Mouse (Mus musculus) midbrain, embryonic 11.5 days (tissue): ENCODE measurements at regions not wholly inside any gene's neighbourhood (a gene's known extent, or its start where the extent isn't known, plus 50 kb on each side); places are given as distances from the start of the nearest gene placed in this dataset.

Source experiments
- ATAC-seq: fragments of 200-750 bp; cut with Nextera tagmentation; 2 replicates; pipeline ENCODE4 v1.8.0; 2017; ENCODE audit warnings: moderate TSS enrichment, moderate library complexity; ENCODE audit not compliant: low FRiP score
- DNase-seq: peaks from one replicate; pipeline ENCODE4 v3.0.0; 2015; ENCODE audit warnings: low spot score; ENCODE audit errors: missing footprints
- H3K27ac ChIP-seq: fragments of 300-500 bp; sonication (generic); 2 replicates; pipeline ENCODE4 v1.5.1; 2014; ENCODE audit warnings: low read depth, low read length
- H3K27me3 ChIP-seq: fragments of 300-500 bp; sonication (generic); 2 replicates; pipeline ENCODE4 v1.6.1; 2014; ENCODE audit warnings: mild to moderate bottlenecking, low read length, moderate library complexity, mixed read lengths; ENCODE audit not compliant: control insufficient read depth, insufficient read depth
- H3K36me3 ChIP-seq: fragments of 300-500 bp; sonication (generic); 2 replicates; pipeline ENCODE4 v1.6.1; 2014; ENCODE audit warnings: mild to moderate bottlenecking, low read length, moderate library complexity, mixed read lengths; ENCODE audit not compliant: control insufficient read depth, insufficient read depth
- H3K4me1 ChIP-seq: fragments of 300-500 bp; sonication (generic); 2 replicates; pipeline ENCODE4 v1.6.1; 2014; ENCODE audit warnings: low read length; ENCODE audit not compliant: control insufficient read depth, insufficient read depth
- H3K4me2 ChIP-seq: fragments of 300-500 bp; sonication (generic); 2 replicates; pipeline ENCODE4 v1.6.1; 2014; ENCODE audit warnings: mild to moderate bottlenecking, moderate library complexity
- H3K4me3 ChIP-seq: fragments of 300-500 bp; sonication (generic); 2 replicates; pipeline ENCODE4 v1.5.1; 2014; ENCODE audit warnings: low read depth, low read length
- H3K9ac ChIP-seq: fragments of 300-500 bp; sonication (generic); 2 replicates; pipeline ENCODE4 v1.6.1; 2014; ENCODE audit warnings: low read length
- H3K9me3 ChIP-seq: fragments of 300-500 bp; sonication (generic); 2 replicates; pipeline ENCODE4 v1.6.1; 2016; ENCODE audit warnings: low read length; ENCODE audit not compliant: control insufficient read depth
- WGBS: fragments of 180-500 bp; shearing (Covaris S2); extraction: QIAGEN DNeasy Blood & Tissue Kit; methylation state at CpG from one replicate; pipeline ENCODE4 v1.1.7; 2014; 5-methylcytosine and 5-hydroxymethylcytosine counted together

- ATAC-seq (no peak), DNase-seq (no peak)
- H3K36me3 ChIP-seq = no peaks in the 10 kb centered on the region
- no peak overlapping the region for H3K4me3 ChIP-seq
- no peak overlapping the region for H3K9ac ChIP-seq
- 84% methylated on average over 1 of the region's 1 CpGs for WGBS
- H3K4me2 ChIP-seq = no peak overlapping the region
- H3K27me3 ChIP-seq = no peaks in the 10 kb centered on the region
- H3K27ac ChIP-seq = no peak overlapping the region
- no peaks in the 10 kb centered on the region for H3K4me1 ChIP-seq
- H3K9me3 ChIP-seq = no peaks in the 10 kb centered on the region
These were observed 658.1 kb downstream of the Ntrk3 start for GRCm38 (mm10) chr7:78079708-78080107.

DNA sequence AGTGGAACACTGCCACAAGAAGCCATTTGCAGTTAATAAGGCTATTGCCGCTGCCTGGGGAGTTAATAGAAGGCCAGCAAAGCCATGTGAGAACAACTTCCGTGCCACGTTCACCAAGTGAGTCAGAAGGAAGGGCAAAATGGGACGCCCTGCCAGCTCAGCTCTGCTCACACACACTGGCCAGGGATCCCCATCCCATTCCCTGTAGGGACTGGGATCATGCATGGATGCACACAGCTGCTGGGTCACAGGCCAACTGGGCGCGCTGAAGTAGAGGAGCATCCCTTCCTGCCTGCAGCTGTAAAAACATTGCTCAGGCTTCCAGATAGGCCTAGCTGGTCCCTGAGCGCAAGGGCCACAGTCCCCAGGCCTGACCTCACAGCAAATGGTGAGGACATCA is 666.7 kb downstream of the Ntrk3 start:
- H3K9ac ChIP-seq = no peak overlapping the region
- H3K4me2 ChIP-seq = no peak overlapping the region
- H3K27ac ChIP-seq = no peak overlapping the region
- no peaks in the 10 kb centered on the region for H3K9me3 ChIP-seq
- H3K4me1 ChIP-seq = no peaks in the 10 kb centered on the region
- no peak for ATAC-seq
- H3K27me3 ChIP-seq = no peaks in the 10 kb centered on the region
- H3K4me3 ChIP-seq = no peak overlapping the region
- WGBS = 67% methylated on average over 7 of the region's 7 CpGs
- DNase-seq = no peak
- H3K36me3 ChIP-seq = no peaks in the 10 kb centered on the region

DNA sequence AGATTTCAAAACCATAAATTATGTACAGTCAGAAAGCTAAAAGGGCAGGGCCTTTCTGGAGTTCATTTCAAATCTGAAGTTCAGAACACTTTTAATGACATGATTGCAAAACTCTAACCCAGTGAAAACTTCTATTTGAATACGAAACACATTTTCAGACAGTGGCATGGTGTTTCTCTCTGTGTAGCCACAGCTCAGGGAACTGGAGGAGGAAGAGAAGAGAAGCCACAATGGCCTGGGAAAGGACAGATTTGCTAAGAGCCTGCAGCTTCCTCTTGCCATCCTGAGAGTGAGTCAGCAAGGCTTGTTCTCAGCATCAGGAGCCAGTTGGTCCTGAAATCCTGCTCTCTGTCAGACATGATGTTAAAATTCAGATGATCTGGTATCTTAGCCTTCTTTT is 676.2 kb downstream of the Ntrk3 start:
- no peak for DNase-seq
- Histone ChIP-seq H3K9me3 (no peaks in the 10 kb centered on the region), H3K4me3 (no peak overlapping the region), H3K4me2 (no peak overlapping the region), H3K27me3 (no peaks in the 10 kb centered on the region), H3K36me3 (no peaks in the 10 kb centered on the region), H3K27ac (no peak overlapping the region), H3K4me1 (no peaks in the 10 kb centered on the region), H3K9ac (no peak overlapping the region)
- ATAC-seq = no peak
- 94% methylated on average over 1 of the region's 1 CpGs for WGBS

GRCm38 (mm10) chr7:78049606-78050005 is 688.2 kb downstream of the Ntrk3 start:
- Histone ChIP-seq H3K4me1 (no peaks in the 10 kb centered on the region), H3K4me3 (no peak overlapping the region), H3K27ac (no peak overlapping the region), H3K27me3 (no peaks in the 10 kb centered on the region), H3K9me3 (no peaks in the 10 kb centered on the region), H3K4me2 (no peak overlapping the region), H3K9ac (no peak overlapping the region), H3K36me3 (no peaks in the 10 kb centered on the region)
- WGBS = 64% methylated on average over 3 of the region's 3 CpGs
- ATAC-seq (no peak), DNase-seq (no peak)

GRCm38 (mm10) chr7:78045456-78045855 is 692.4 kb downstream of the Ntrk3 start:
- Histone ChIP-seq H3K27me3 (no peaks in the 10 kb centered on the region), H3K4me1 (no peaks in the 10 kb centered on the region), H3K4me3 (no peak overlapping the region), H3K9ac (no peak overlapping the region), H3K27ac (no peak overlapping the region), H3K9me3 (no peaks in the 10 kb centered on the region), H3K36me3 (no peaks in the 10 kb centered on the region), H3K4me2 (no peak overlapping the region)
- WGBS = 69% methylated on average over 5 of the region's 5 CpGs
- DNase-seq = no peak
- ATAC-seq = no peak

GRCm38 (mm10) chr7:78031032-78031431 is 706.8 kb downstream of the Ntrk3 start:
- Histone ChIP-seq H3K27ac (no peak overlapping the region), H3K9me3 (no peaks in the 10 kb centered on the region), H3K9ac (no peak overlapping the region), H3K36me3 (no peaks in the 10 kb centered on the region), H3K27me3 (no peaks in the 10 kb centered on the region), H3K4me3 (no peak overlapping the region), H3K4me2 (no peak overlapping the region), H3K4me1 (no peaks in the 10 kb centered on the region)
- 69% methylated on average over 2 of the region's 2 CpGs for WGBS
- DNase-seq = no peak
- ATAC-seq = no peak

- no peaks in the 10 kb centered on the region for H3K27me3 ChIP-seq
- 76% methylated on average over 4 of the region's 4 CpGs for WGBS
- no peaks in the 10 kb centered on the region for H3K4me1 ChIP-seq
- no peaks in the 10 kb centered on the region for H3K36me3 ChIP-seq
- no peak for ATAC-seq
- no peak overlapping the region for H3K27ac ChIP-seq
- H3K9ac ChIP-seq = no peak overlapping the region
- no peak overlapping the region for H3K4me3 ChIP-seq
- DNase-seq = no peak
- H3K4me2 ChIP-seq = no peak overlapping the region
- no peaks in the 10 kb centered on the region for H3K9me3 ChIP-seq
These were observed 710.7 kb downstream of the Ntrk3 start for GRCm38 (mm10) chr7:78026992-78027615.

DNA sequence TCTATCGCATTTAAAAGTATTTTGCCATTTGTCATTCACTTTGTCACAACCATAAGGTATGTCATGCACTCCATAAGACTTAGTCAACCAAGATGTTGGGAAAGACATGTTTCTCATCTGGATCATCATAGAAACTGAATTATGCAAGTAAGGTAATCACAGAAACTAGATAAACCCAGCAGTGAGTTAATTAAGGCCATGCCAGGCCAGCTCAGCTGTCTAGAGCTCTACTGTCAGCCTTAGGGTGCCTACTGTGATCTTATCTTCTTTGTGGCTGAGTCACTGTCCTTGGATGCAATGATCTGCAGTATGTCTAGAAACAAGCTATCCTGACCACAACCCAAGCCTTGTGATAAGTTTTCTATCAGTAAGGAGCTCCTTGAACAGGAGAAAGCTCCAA is 714.2 kb downstream of the Ntrk3 start:
- ATAC-seq = no peak
- Histone ChIP-seq H3K27me3 (no peaks in the 10 kb centered on the region), H3K4me1 (no peaks in the 10 kb centered on the region), H3K9ac (no peak overlapping the region), H3K27ac (no peak overlapping the region), H3K9me3 (no peaks in the 10 kb centered on the region), H3K4me2 (no peak overlapping the region), H3K36me3 (no peaks in the 10 kb centered on the region), H3K4me3 (no peak overlapping the region)
- 95% methylated on average over 1 of the region's 1 CpGs for WGBS
- no peak for DNase-seq

GRCm38 (mm10) chr7:78023075-78023474 is 714.7 kb downstream of the Ntrk3 start:
- Histone ChIP-seq H3K27me3 (no peaks in the 10 kb centered on the region), H3K36me3 (no peaks in the 10 kb centered on the region), H3K9me3 (no peaks in the 10 kb centered on the region), H3K4me2 (no peak overlapping the region), H3K9ac (no peak overlapping the region), H3K4me3 (no peak overlapping the region), H3K27ac (no peak overlapping the region), H3K4me1 (no peaks in the 10 kb centered on the region)
- no peak for DNase-seq
- WGBS = 77% methylated on average over 3 of the region's 3 CpGs
- no peak for ATAC-seq

DNA sequence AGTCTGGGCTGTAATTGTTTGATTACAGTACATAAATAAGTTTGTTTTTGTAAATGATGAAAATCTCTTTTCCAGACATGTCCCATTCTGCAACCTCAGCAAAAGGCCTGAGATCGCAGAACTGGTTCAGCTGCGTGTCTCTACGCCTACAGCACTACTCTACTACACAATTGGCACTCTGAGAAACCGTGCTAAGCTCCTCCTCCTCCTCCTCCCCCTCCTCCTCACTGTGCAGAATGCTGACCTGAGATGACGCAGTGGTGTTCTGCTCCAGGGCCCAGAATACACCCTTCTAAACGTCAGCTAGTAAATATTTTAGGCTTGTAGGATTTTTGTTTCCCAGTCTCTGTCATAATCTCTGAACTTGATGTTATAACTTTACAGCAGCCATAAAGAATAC is 724.2 kb downstream of the Ntrk3 start:
- no peak overlapping the region for H3K4me3 ChIP-seq
- ATAC-seq (no peak), DNase-seq (no peak)
- H3K9me3 ChIP-seq = no peaks in the 10 kb centered on the region
- H3K27ac ChIP-seq = no peak overlapping the region
- H3K27me3 ChIP-seq = no peaks in the 10 kb centered on the region
- no peaks in the 10 kb centered on the region for H3K4me1 ChIP-seq
- H3K4me2 ChIP-seq = no peak overlapping the region
- no peak overlapping the region for H3K9ac ChIP-seq
- no peaks in the 10 kb centered on the region for H3K36me3 ChIP-seq
- 64% methylated on average over 6 of the region's 6 CpGs for WGBS
